Mouse (Mus musculus): ENCODE data around the gene Msantd2. TPM values are rescaled to one million over a fixed set of nuclear protein-coding genes. Genes with fewer than 3 reads are reported as not detected.
A peak's percentile ranks its signal among the peaks of the same experiment; 100 is the strongest.

Msantd2 gene
- polyA plus RNA-seq, 1 experiment from 2014 or later: 33.4 TPM

GRCm38 (mm10) chr9:37545847-37546452, 56.8 kb downstream of the Msantd2 start:
- Histone ChIP-seq H3K27me3 (peaks cover 90% of the 10 kb centered on the region), H3K4me1 (replicated peaks) (peaks cover 19% of the 10 kb centered on the region), H3K9me3 (no peaks in the 10 kb centered on the region), H3K4me2 (peak overlapping the region; percentile 53), H3K36me3 (no peaks in the 10 kb centered on the region), H3K4me3 (no peak overlapping the region), H3K27ac (replicated peaks) (no peak overlapping the region), H3K9ac (no peak overlapping the region)
- 9% methylated on average over 27 of the region's 27 CpGs for WGBS
- ATAC-seq (ENCODE audit: low read depth): no peak

GRCm38 (mm10) chr9:37546889-37547288, 57.8 kb downstream of the Msantd2 start:
- Histone ChIP-seq H3K9ac (no peak overlapping the region), H3K4me1 (replicated peaks) (peaks cover 22% of the 10 kb centered on the region), H3K36me3 (no peaks in the 10 kb centered on the region), H3K4me3 (no peak overlapping the region), H3K9me3 (no peaks in the 10 kb centered on the region), H3K27me3 (peaks cover 97% of the 10 kb centered on the region), H3K4me2 (no peak overlapping the region), H3K27ac (replicated peaks) (no peak overlapping the region)
- ATAC-seq (ENCODE audit: low read depth): no peak
- WGBS: 63% methylated on average over 1 of the region's 1 CpGs

DNA sequence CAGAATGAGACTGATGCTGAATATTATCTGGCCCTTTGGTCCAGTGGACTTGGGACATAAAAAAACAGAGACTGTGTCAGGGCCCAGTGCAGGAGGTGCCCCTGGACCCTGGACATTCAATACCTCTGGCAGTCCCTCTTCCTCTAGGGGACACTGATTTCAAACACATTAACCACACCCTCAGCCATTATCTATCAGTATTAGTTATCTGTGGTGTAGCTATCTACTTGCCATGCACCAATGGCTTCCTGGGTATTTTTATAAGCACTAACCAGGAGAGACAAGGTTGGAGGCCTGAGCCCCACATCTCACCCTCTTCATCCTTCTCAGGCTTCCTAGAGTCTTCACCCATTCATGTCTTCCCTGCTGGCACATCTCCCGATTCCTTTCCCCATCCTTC, 61.3 kb downstream of the Msantd2 start:
- Histone ChIP-seq H3K27ac (replicated peaks) (no peak overlapping the region), H3K27me3 (peaks cover 97% of the 10 kb centered on the region), H3K4me1 (replicated peaks) (peaks cover 14% of the 10 kb centered on the region), H3K4me3 (no peak overlapping the region), H3K4me2 (no peak overlapping the region), H3K9me3 (no peaks in the 10 kb centered on the region), H3K9ac (no peak overlapping the region), H3K36me3 (no peaks in the 10 kb centered on the region)
- no peak for ATAC-seq (ENCODE audit: low read depth)
- 69% methylated on average over 1 of the region's 1 CpGs for WGBS

GRCm38 (mm10) chr9:37551751-37552531, 62.8 kb downstream of the Msantd2 start:
- H3K36me3 ChIP-seq: no peaks in the 10 kb centered on the region
- no peak for ATAC-seq (ENCODE audit: low read depth)
- WGBS: 3% methylated on average over 23 of the region's 23 CpGs
- peaks cover 93% of the 10 kb centered on the region for H3K27me3 ChIP-seq
- H3K27ac ChIP-seq (replicated peaks): no peak overlapping the region
- H3K9ac ChIP-seq: peak overlapping the region; percentile 64
- H3K9me3 ChIP-seq: no peaks in the 10 kb centered on the region
- H3K4me3 ChIP-seq: peak overlapping the region; percentile 43
- H3K4me2 ChIP-seq: peak overlapping the region; percentile 86
- peaks cover 9% of the 10 kb centered on the region for H3K4me1 ChIP-seq (replicated peaks)

DNA sequence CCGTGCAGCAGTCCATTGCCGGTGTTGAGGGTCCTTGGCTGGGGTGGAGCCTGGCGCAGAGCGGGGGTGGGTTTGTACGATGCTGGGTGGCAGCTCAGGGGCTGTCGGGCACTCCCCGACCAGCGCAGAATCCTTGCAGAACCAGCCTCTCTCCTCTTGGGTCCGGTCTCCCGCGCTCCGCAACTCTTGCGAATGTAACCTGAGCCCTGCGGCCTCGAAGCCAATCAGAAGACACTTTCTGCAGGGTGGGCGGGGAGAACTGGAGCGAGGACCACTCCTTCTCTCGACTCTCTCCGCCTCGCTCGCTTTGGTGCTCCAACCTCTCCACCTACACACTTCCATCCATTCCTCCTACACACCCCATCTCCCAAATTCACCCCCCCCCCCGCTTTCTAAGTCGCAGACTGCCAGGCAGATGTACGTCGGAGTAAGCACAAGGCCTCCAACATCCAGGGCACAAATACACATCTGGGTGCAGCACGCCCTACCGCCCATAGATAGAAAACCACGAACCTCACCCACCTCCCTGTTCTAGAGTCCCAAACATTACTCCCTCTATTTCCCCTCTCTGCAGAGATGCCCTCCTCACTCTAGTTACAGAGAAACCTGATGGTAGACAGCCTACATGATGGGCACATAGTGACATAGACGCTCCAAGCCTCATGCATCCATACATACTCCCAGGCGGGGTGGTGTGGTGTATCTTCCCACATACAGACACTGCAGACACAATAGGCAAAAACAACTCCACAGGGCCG, 63.6 kb downstream of the Msantd2 start, which contains the start of gene Nrgn:
Nrgn (minus strand) TSS at position 369 of the 758 bp plus-strand sequence.
- Histone ChIP-seq H3K4me2 (peak within 1 kb of the TSS; percentile 86), H3K36me3 (no peaks in the 10 kb centered on the region), H3K4me1 (replicated peaks) (peaks cover 9% of the 10 kb centered on the region), H3K9ac (peak within 1 kb of the TSS; percentile 64), H3K27me3 (peaks cover 85% of the 10 kb centered on the region), H3K27ac (replicated peaks) (no peak within 1 kb of the TSS), H3K9me3 (no peaks in the 10 kb centered on the region), H3K4me3 (peak within 1 kb of the TSS; percentile 43)
- 5% methylated on average over 31 of the region's 31 CpGs for WGBS
- ATAC-seq (ENCODE audit: low read depth): peak; percentile 89

- Histone ChIP-seq H3K4me1 (replicated peaks) (peaks cover 9% of the 10 kb centered on the region), H3K27me3 (peaks cover 72% of the 10 kb centered on the region), H3K4me3 (no peak overlapping the region), H3K9me3 (no peaks in the 10 kb centered on the region), H3K27ac (replicated peaks) (no peak overlapping the region), H3K9ac (no peak overlapping the region), H3K4me2 (no peak overlapping the region), H3K36me3 (no peaks in the 10 kb centered on the region)
- ATAC-seq (ENCODE audit: low read depth): no peak
- WGBS: 94% methylated on average over 1 of the region's 1 CpGs
Measured at GRCm38 (mm10) chr9:37554279-37554678, 65.2 kb downstream of the Msantd2 start.

DNA sequence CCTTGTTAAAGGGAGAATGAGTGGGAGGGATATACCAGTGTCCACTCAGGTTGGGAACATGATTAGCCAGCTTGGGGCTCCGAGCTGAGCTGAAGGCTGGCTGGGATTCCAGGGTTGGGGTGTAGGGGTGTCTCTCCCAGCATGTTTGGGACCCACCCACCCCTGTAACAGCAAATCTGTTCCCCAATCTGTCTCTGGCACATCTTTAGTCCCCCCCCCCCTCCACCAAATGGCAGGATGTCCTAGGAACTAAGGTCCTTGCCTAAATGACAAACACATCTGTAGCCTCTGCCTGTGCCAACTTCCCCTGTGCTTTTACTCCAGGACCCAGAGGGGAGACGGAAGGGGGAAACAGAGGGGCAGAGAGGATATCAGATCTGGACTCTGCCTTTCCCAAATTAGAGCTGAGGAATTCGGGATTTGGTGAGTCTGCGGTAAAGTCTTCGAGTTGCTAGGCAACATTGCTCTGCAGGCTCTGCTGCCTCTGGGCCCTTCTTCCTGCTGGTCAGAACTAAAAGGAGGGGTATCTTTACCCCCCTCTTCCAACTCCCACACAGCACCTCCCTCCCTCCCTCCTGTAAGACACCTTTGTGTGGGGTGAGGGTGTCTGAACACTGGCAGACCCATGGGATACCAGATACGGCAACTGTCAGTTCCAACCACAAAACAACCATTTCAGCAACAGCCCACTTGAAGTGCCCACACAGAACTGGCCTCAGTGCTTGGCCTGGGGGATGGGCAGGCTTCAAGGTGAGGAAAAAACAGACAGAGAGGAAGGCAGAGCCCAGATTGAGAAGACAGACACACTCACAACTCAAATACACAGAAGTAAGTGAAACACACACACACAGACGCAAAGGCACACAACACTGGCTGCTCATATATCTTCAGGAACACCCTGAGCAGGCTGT, 66.0 kb downstream of the Msantd2 start, which contains the start of gene Siae:
Siae (plus strand) TSS at position 861 of the 911 bp plus-strand sequence.
- Histone ChIP-seq H3K4me2 (no peak within 1 kb of the TSS), H3K36me3 (no peaks in the 10 kb centered on the region), H3K4me3 (no peak within 1 kb of the TSS), H3K9ac (no peak within 1 kb of the TSS), H3K4me1 (replicated peaks) (peaks cover 9% of the 10 kb centered on the region), H3K9me3 (no peaks in the 10 kb centered on the region), H3K27ac (replicated peaks) (no peak within 1 kb of the TSS), H3K27me3 (peaks cover 64% of the 10 kb centered on the region)
- no peak for ATAC-seq (ENCODE audit: low read depth)
- 33% methylated on average over 7 of the region's 7 CpGs for WGBS

DNA sequence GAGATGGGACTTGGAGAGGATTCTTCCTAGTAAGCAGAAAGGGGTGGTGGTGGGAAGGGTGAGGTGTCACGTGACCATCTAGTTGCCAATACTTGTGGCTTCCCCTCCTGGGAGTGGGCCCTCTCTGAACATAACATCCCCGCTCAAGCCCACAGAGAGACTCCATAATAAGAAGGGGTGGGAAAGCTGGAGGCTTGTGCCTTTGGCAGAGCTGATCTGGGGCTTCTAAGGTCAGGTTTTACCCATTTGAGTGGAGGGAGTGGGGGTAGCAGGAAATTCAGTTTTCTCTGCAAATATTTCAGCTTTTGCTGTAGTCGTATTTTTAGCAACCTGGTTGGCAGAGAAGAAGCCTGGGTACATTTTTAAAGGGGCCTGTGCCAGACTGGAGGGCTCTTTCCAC, 67.2 kb downstream of the Msantd2 start:
- Histone ChIP-seq H3K9ac (no peak overlapping the region), H3K9me3 (no peaks in the 10 kb centered on the region), H3K4me2 (no peak overlapping the region), H3K4me1 (replicated peaks) (peaks cover 9% of the 10 kb centered on the region), H3K36me3 (no peaks in the 10 kb centered on the region), H3K27ac (replicated peaks) (no peak overlapping the region), H3K4me3 (no peak overlapping the region), H3K27me3 (peaks cover 51% of the 10 kb centered on the region)
- WGBS: 79% methylated on average over 3 of the region's 3 CpGs
- ATAC-seq (ENCODE audit: low read depth): no peak

- no peak for ATAC-seq (ENCODE audit: low read depth)
- H3K4me1 ChIP-seq (replicated peaks): no peaks in the 10 kb centered on the region
- 84% methylated on average over 2 of the region's 2 CpGs for WGBS
- peaks cover 12% of the 10 kb centered on the region for H3K27me3 ChIP-seq
- H3K27ac ChIP-seq (replicated peaks): no peak overlapping the region
- no peak overlapping the region for H3K9ac ChIP-seq
- H3K36me3 ChIP-seq: no peaks in the 10 kb centered on the region
- no peak overlapping the region for H3K4me2 ChIP-seq
- no peak overlapping the region for H3K4me3 ChIP-seq
- H3K9me3 ChIP-seq: no peaks in the 10 kb centered on the region
Measured at GRCm38 (mm10) chr9:37560617-37561016, 71.5 kb downstream of the Msantd2 start.

GRCm38 (mm10) chr9:37563805-37564204, 74.7 kb downstream of the Msantd2 start:
- Histone ChIP-seq H3K9me3 (no peaks in the 10 kb centered on the region), H3K4me2 (no peak overlapping the region), H3K4me3 (no peak overlapping the region), H3K27ac (replicated peaks) (no peak overlapping the region), H3K4me1 (replicated peaks) (peaks cover 14% of the 10 kb centered on the region), H3K27me3 (no peaks in the 10 kb centered on the region), H3K9ac (no peak overlapping the region), H3K36me3 (no peaks in the 10 kb centered on the region)
- ATAC-seq (ENCODE audit: low read depth): no peak
- WGBS: 37% methylated on average over 1 of the region's 1 CpGs

GRCm38 (mm10) chr9:37567019-37567418, 77.9 kb downstream of the Msantd2 start:
- no peak overlapping the region for H3K4me2 ChIP-seq
- no peak for ATAC-seq (ENCODE audit: low read depth)
- H3K9me3 ChIP-seq: no peaks in the 10 kb centered on the region
- 97% methylated on average over 2 of the region's 2 CpGs for WGBS
- H3K27me3 ChIP-seq: no peaks in the 10 kb centered on the region
- H3K4me1 ChIP-seq (replicated peaks): peaks cover 14% of the 10 kb centered on the region
- no peak overlapping the region for H3K27ac ChIP-seq (replicated peaks)
- no peak overlapping the region for H3K9ac ChIP-seq
- no peaks in the 10 kb centered on the region for H3K36me3 ChIP-seq
- H3K4me3 ChIP-seq: no peak overlapping the region

Measured in neural tube, embryonic 13.5 days (tissue).